Mouse (Mus musculus) intestine, embryonic 16.5 days (tissue): ENCODE measurements around the gene Ell. TPM values are rescaled to one million over a fixed set of nuclear protein-coding genes. Genes with fewer than 3 reads are reported as not detected.
"Not testable (repeated sequence)": the region's sequence is repeated elsewhere in the genome, so short reads cannot be mapped to it uniquely, and the experiment has no call there.

Experiments used
- ATAC-seq: fragments of 200-750 bp; cut with Nextera tagmentation; 2 replicates; pipeline ENCODE4 v1.8.0; 2017; ENCODE audit warnings: moderate TSS enrichment, moderate library complexity
- H3K27ac ChIP-seq: fragments of 300-500 bp; sonication (generic); 2 replicates; pipeline ENCODE4 v1.5.1; 2014; ENCODE audit warnings: mild to moderate bottlenecking, low read length
- H3K27me3 ChIP-seq: fragments of 300-500 bp; sonication (generic); replicated peaks from 2 replicates; pipeline ENCODE4 v1.6.1; 2014; ENCODE audit warnings: low read length, control low read depth, mixed read lengths; ENCODE audit not compliant: control insufficient read depth, insufficient read depth
- H3K36me3 ChIP-seq: fragments of 300-500 bp; sonication (generic); 2 replicates; pipeline ENCODE4 v1.6.1; 2014; ENCODE audit warnings: low read length, control low read depth; ENCODE audit not compliant: control insufficient read depth, insufficient read depth
- H3K4me1 ChIP-seq: fragments of 300-500 bp; sonication (generic); 2 replicates; pipeline ENCODE4 v1.6.1; 2014; ENCODE audit warnings: low read length, control low read depth, mixed read lengths; ENCODE audit not compliant: control insufficient read depth, insufficient read depth
- H3K4me2 ChIP-seq: fragments of 300-500 bp; sonication (generic); 2 replicates; pipeline ENCODE4 v1.6.1; 2014; ENCODE audit warnings: low read depth, low read length, control low read depth
- H3K4me3 ChIP-seq: fragments of 300-500 bp; sonication (generic); 2 replicates; pipeline ENCODE4 v1.5.1; 2014; ENCODE audit warnings: mild to moderate bottlenecking, low read length
- H3K9ac ChIP-seq: fragments of 300-500 bp; sonication (generic); 2 replicates; pipeline ENCODE4 v1.6.1; 2014; ENCODE audit warnings: low read depth, low read length
- H3K9me3 ChIP-seq: fragments of 300-500 bp; sonication (generic); 2 replicates; pipeline ENCODE4 v1.6.1; 2016; ENCODE audit warnings: low read length, control low read depth; ENCODE audit not compliant: control insufficient read depth
- WGBS: fragments of 180-500 bp; shearing (Covaris S2); extraction: QIAGEN DNeasy Blood & Tissue Kit; methylation state at CpG from one replicate; pipeline ENCODE4 v1.1.7; 2014; 5-methylcytosine and 5-hydroxymethylcytosine counted together
- polyA plus RNA-seq: library from polyadenylated mRNA; unstranded; fragments of >200 nt; fragmentation: Nextera tagmentation; extraction: Ambion mirVana; gene quantifications from 2 replicates; pipeline ENCODE4 v1.2.1, GENCODE M21; 2015

Ell gene
- polyA plus RNA-seq, 1 experiment from 2014 or later: 16.6 TPM

DNA sequence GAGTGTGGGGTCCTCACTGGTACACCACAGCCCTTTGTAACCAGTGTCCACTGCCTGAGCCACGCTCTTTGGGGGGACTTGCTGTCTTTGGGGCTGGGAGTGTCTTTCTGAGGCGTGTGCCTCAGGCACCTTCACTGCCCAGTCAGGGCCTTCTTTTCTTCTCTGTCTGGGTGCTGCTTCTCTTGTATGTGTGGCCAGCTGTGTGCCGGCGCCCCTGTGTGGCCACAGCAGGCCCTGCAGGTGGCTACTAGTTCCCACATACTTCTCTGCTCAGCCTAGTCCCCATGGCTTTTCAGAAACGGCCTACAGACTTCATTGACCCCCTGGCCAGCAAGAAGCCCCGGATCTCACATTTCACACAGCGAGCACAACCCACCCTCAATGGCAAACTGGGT, 46.0 kb downstream of the Ell start:
- no peak overlapping the region for H3K4me2 ChIP-seq
- WGBS: 40% methylated on average over 7 of the region's 7 CpGs
- peak; percentile 54; the same call in 1 of the 2 replicates for ATAC-seq
- no peaks in the 10 kb centered on the region for H3K9me3 ChIP-seq
- no peaks in the 10 kb centered on the region for H3K27me3 ChIP-seq
- H3K4me3 ChIP-seq: no peak overlapping the region
- H3K4me1 ChIP-seq: no peaks in the 10 kb centered on the region
- no peak overlapping the region for H3K9ac ChIP-seq
- peaks cover 33% of the 10 kb centered on the region; the same call in 1 of the 2 replicates for H3K36me3 ChIP-seq
- H3K27ac ChIP-seq: no peak overlapping the region

- 89% methylated on average over 4 of the region's 4 CpGs for WGBS
- H3K4me3 ChIP-seq, ATAC-seq, H3K27ac ChIP-seq, H3K9ac ChIP-seq, H3K4me2 ChIP-seq, H3K9me3 ChIP-seq, H3K4me1 ChIP-seq, H3K27me3 ChIP-seq: not testable (repeated sequence)
- H3K36me3 ChIP-seq: peaks cover 24% of the 10 kb centered on the region
Measured at GRCm38 (mm10) chr8:70587955-70588354, 48.7 kb downstream of the Ell start.

GRCm38 (mm10) chr8:70591569-70591968, 52.3 kb downstream of the Ell start:
- H3K27ac ChIP-seq: no peak overlapping the region
- H3K36me3 ChIP-seq: peaks cover 12% of the 10 kb centered on the region
- peaks cover 27% of the 10 kb centered on the region for H3K4me1 ChIP-seq
- no peak overlapping the region for H3K4me2 ChIP-seq
- H3K4me3 ChIP-seq: no peak overlapping the region
- no peak overlapping the region for H3K9ac ChIP-seq
- no peak for ATAC-seq
- no peaks in the 10 kb centered on the region for H3K9me3 ChIP-seq
- 90% methylated on average over 12 of the region's 12 CpGs for WGBS
- no peaks in the 10 kb centered on the region for H3K27me3 ChIP-seq

DNA sequence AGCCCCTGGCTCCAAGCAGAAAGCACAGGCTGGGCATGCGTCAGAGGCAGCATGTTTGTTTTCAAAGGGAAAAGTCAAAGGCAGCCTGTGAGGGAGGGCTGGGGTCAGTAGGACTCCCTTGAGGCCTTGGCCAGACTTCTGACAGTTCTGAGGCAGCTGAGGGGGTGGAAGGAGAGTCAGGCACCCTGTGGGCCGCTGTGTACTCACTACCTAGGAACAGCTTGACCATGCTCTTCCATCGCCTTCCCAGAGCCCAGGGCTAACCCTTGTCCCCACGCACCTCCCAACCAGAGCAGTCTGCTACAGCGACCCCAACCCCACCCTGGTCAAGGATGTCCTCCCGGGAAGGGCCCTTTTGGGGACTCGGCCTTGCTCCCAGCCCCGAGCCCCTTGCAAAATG, 53.9 kb downstream of the Ell start:
- Histone ChIP-seq H3K9me3 (no peaks in the 10 kb centered on the region), H3K9ac (peak overlapping the region; percentile 75; the same call in 1 of the 2 replicates), H3K4me3 (no peak overlapping the region), H3K36me3 (peaks cover 15% of the 10 kb centered on the region), H3K4me2 (0 out of 2 replicates have a peak overlapping the region, but pooled peaks have one; percentile 90), H3K27ac (peak overlapping the region; percentile 57), H3K4me1 (peaks cover 42% of the 10 kb centered on the region), H3K27me3 (no peaks in the 10 kb centered on the region)
- whole genome bisulfite sequencing: 48% methylated on average over 8 of the region's 8 CpGs
- no peak for ATAC-seq

GRCm38 (mm10) chr8:70593961-70594609, 54.8 kb downstream of the Ell start, which contains the start of gene Isyna1:
Isyna1 (plus strand) TSS chr8:70594373.
- Histone ChIP-seq H3K27ac (peak within 1 kb of the TSS; percentile 71), H3K9me3 (no peaks in the 10 kb centered on the region), H3K4me3 (peak within 1 kb of the TSS; percentile 52), H3K9ac (peak within 1 kb of the TSS; percentile 75), H3K27me3 (no peaks in the 10 kb centered on the region), H3K4me2 (peak within 1 kb of the TSS; percentile 90), H3K4me1 (peaks cover 51% of the 10 kb centered on the region), H3K36me3 (peaks cover 15% of the 10 kb centered on the region)
- 0% methylated on average over 39 of the region's 40 CpGs for WGBS
- peak; percentile 91 for ATAC-seq

DNA sequence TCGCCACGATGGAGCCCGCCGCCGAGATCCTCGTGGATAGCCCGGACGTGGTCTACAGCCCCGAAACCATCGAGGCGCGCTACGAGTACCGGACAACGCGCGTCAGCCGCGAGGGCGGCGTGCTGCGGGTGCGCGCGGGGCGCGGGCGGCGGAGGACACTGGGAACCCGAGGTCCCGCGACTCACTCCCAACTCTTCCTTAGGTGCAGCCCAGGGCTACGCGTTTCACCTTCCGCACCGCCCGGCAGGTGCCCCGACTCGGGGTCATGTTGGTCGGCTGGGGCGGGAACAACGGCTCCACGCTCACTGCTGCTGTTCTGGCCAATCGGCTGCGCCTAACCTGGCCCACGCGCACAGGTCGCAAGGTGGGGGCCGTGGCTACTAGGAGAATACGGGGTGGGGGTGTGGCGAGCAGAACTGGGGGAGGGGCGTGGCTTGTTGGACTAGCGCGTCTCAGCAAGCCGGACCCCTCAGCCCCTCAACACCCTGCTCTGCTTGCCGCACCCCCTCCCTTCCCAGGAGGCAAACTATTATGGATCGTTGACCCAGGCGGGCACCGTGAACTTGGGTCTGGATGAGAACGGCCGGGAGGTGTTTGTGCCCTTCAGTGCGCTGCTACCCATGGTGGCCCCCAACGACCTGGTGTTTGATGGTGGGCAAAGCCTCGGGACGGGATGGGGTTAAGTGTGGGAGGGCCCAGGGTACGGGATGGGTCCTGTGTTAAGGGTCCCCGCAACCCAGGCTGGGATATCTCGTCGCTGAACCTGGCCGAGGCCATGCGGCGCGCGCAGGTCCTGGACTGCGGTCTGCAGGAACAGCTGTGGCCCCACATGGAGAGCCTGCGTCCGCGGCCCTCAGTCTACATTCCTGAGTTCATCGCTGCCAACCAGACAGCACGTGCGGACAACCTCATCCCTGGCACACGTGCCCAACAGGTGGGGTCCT, 55.6 kb downstream of the Ell start:
- Histone ChIP-seq H3K27ac (peak overlapping the region; percentile 71), H3K9ac (peak overlapping the region; percentile 75), H3K4me2 (peak overlapping the region; percentile 90), H3K9me3 (no peaks in the 10 kb centered on the region), H3K4me3 (peak overlapping the region; percentile 52), H3K36me3 (peaks cover 15% of the 10 kb centered on the region), H3K27me3 (no peaks in the 10 kb centered on the region), H3K4me1 (peaks cover 51% of the 10 kb centered on the region)
- WGBS: 10% methylated on average over 81 of the region's 82 CpGs
- peak; percentile 42 for ATAC-seq

DNA sequence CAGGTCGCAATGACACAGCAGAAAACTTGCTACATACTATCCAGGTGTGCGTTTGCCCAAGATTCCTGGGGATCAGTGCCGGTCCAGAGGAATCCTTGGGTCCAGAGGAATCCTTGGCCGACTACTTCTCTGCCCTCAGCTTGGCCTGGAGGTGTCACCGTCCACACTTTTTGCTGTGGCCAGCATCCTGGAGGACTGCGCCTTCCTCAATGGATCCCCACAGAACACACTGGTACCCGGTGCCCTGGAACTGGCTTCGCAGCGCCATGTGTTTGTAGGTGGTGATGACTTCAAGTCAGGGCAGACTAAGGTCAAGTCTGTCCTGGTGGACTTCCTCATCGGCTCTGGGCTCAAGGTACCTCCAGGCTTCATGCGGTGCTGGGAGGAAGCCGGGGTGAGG, 56.6 kb downstream of the Ell start:
- H3K4me3 ChIP-seq: no peak overlapping the region

DNA sequence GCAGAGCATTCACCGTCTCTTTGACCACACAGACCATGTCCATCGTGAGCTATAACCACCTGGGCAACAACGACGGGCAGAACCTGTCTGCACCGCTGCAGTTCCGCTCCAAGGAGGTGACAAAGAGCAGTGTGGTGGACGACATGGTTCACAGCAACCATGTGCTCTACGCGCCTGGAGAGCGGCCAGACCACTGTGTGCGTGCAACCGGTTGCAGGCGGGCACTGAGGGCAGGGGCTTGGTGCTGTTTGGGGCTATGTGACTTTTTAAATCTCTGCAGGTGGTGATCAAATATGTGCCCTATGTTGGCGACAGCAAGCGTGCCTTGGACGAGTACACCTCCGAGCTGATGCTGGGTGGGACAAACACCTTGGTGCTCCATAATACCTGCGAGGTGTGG, 57.0 kb downstream of the Ell start:
- Histone ChIP-seq H3K36me3 (peaks cover 11% of the 10 kb centered on the region), H3K9ac (no peak overlapping the region), H3K27me3 (no peaks in the 10 kb centered on the region), H3K27ac (no peak overlapping the region), H3K4me2 (no peak overlapping the region), H3K4me1 (peaks cover 62% of the 10 kb centered on the region), H3K9me3 (no peaks in the 10 kb centered on the region), H3K4me3 (no peak overlapping the region)
- 94% methylated on average over 18 of the region's 18 CpGs for WGBS
- no peak for ATAC-seq

More for the DNA sequence above, 56.6 kb downstream of the Ell start:
- Histone ChIP-seq H3K4me2 (no peak overlapping the region), H3K27me3 (no peaks in the 10 kb centered on the region), H3K9me3 (no peaks in the 10 kb centered on the region), H3K36me3 (peaks cover 11% of the 10 kb centered on the region), H3K27ac (no peak overlapping the region), H3K4me1 (peaks cover 58% of the 10 kb centered on the region), H3K9ac (no peak overlapping the region)
- no peak for ATAC-seq
- WGBS: 95% methylated on average over 12 of the region's 12 CpGs

DNA sequence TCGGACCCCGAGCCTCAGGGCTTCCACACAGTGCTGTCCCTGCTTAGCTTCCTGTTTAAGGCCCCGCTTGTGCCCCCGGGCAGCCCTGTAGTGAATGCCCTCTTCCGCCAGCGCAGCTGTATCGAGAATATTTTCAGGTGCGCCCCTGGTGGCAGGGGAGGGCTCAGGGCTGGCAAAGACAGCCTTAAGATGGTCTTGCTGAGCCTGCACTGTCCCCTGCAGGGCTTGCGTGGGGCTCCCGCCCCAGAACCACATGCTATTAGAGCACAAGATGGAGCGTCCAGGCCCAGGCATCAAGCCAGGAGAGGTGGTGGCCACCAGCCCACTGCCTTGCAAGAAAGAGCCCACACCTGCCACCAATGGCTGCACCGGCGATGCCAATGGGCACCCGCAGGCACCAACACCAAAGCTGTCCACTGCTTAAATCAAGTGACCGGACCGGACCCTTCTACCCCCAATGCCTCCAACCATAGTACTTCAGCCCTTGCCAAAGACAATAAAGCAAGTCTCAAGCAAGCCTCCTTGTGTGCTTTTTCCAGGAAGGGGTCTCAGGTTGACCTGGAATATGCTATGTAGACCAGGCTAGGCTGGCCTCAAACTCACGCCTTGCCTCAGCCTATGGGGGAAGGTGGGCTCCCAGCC, 57.6 kb downstream of the Ell start:
- 0 out of 2 replicates have a peak overlapping the region, but pooled peaks have one; percentile 70 for H3K9ac ChIP-seq
- no peaks in the 10 kb centered on the region for H3K9me3 ChIP-seq
- 89% methylated on average over 17 of the region's 17 CpGs for WGBS
- no peaks in the 10 kb centered on the region for H3K27me3 ChIP-seq
- H3K4me1 ChIP-seq: peaks cover 66% of the 10 kb centered on the region
- H3K36me3 ChIP-seq: peaks cover 11% of the 10 kb centered on the region
- ATAC-seq: no peak
- no peak overlapping the region for H3K27ac ChIP-seq
- H3K4me2 ChIP-seq: peak overlapping the region; percentile 77
- peak overlapping the region; percentile 47; the same call in 1 of the 2 replicates for H3K4me3 ChIP-seq
